Mouse (Mus musculus): ENCODE measurements at regions not wholly inside any gene's neighbourhood (a gene's known extent, or its start where the extent isn't known, plus 50 kb on each side); places are given as distances from the start of the nearest gene placed in this dataset.

GRCm38 (mm10) chr11:19774010-19774409, 150.2 kb upstream of the Spred2 start:
- TF ChIP-seq EP300 (IDR thresholded peaks at IDR 0.05; ENCODE audit: low read depth) = no peak
- TF ChIP-seq CTCF (IDR thresholded peaks at IDR 0.05; ENCODE audit: low read depth) = no peak
- Histone ChIP-seq H3K27ac (no peak overlapping the region), H3K36me3 (replicated peaks; ENCODE audit: control insufficient read depth, insufficient read depth, low read depth) (no peaks in the 10 kb centered on the region), H3K27me3 (ENCODE audit: control insufficient read depth, insufficient read depth, low read length) (no peaks in the 10 kb centered on the region), H3K9me3 (ENCODE audit: control insufficient read depth, low read length) (no peaks in the 10 kb centered on the region), H3K4me1 (replicated peaks; ENCODE audit: control insufficient read depth in 2 of 2, insufficient read depth in 2 of 2, low read length in 1 of 2) (no peaks in the 10 kb centered on the region), H3K4me2 (ENCODE audit: low read depth) (no peak overlapping the region), H3K4me3 (ENCODE audit: insufficient read depth in 1 of 2, low read depth in 2 of 2, low read length in 2 of 2) (no peak overlapping the region), H3K9ac (replicated peaks) (no peak overlapping the region)
- DNase-seq (ENCODE audit: low read depth in 3 of 3, low spot score in 3 of 3) (no peak), ATAC-seq (ENCODE audit: insufficient read depth) (no peak)
- WGBS (ENCODE audit: insufficient replicate concordance) = 49% methylated on average over 9 of the region's 9 CpGs

- TF ChIP-seq CTCF (IDR thresholded peaks at IDR 0.05; ENCODE audit: low read depth) = no peak
- TF ChIP-seq EP300 (IDR thresholded peaks at IDR 0.05; ENCODE audit: low read depth) = no peak
- Histone ChIP-seq H3K36me3 (replicated peaks; ENCODE audit: control insufficient read depth, insufficient read depth, low read depth) (no peaks in the 10 kb centered on the region), H3K9me3 (ENCODE audit: control insufficient read depth, low read length) (no peaks in the 10 kb centered on the region), H3K27me3 (ENCODE audit: control insufficient read depth, insufficient read depth, low read length) (no peaks in the 10 kb centered on the region), H3K4me2 (ENCODE audit: low read depth) (no peak overlapping the region), H3K4me1 (replicated peaks; ENCODE audit: control insufficient read depth in 2 of 2, insufficient read depth in 2 of 2, low read length in 1 of 2) (no peaks in the 10 kb centered on the region), H3K27ac (no peak overlapping the region), H3K9ac (replicated peaks) (no peak overlapping the region), H3K4me3 (ENCODE audit: insufficient read depth in 1 of 2, low read depth in 2 of 2, low read length in 2 of 2) (no peak overlapping the region)
- ATAC-seq (ENCODE audit: insufficient read depth) (no peak), DNase-seq (ENCODE audit: low read depth in 3 of 3, low spot score in 3 of 3) (no peak)
- 58% methylated on average over 4 of the region's 4 CpGs for WGBS (ENCODE audit: insufficient replicate concordance)
These were observed 148.4 kb upstream of the Spred2 start for GRCm38 (mm10) chr11:19775741-19776140.

- TF ChIP-seq CTCF (IDR thresholded peaks at IDR 0.05; ENCODE audit: low read depth) (no peak), EP300 (IDR thresholded peaks at IDR 0.05; ENCODE audit: low read depth) (no peak)
- ATAC-seq (ENCODE audit: insufficient read depth) (no peak), DNase-seq (ENCODE audit: low read depth in 3 of 3, low spot score in 3 of 3) (no peak)
- H3K9ac ChIP-seq (replicated peaks) = no peak overlapping the region
- H3K9me3 ChIP-seq (ENCODE audit: control insufficient read depth, low read length) = no peaks in the 10 kb centered on the region
- no peaks in the 10 kb centered on the region for H3K27me3 ChIP-seq (ENCODE audit: control insufficient read depth, insufficient read depth, low read length)
- 56% methylated on average over 9 of the region's 9 CpGs for whole genome bisulfite sequencing (ENCODE audit: insufficient replicate concordance)
- no peaks in the 10 kb centered on the region for H3K36me3 ChIP-seq (replicated peaks; ENCODE audit: control insufficient read depth, insufficient read depth, low read depth)
- no peak overlapping the region for H3K4me2 ChIP-seq (ENCODE audit: low read depth)
- H3K4me3 ChIP-seq (ENCODE audit: insufficient read depth in 1 of 2, low read depth in 2 of 2, low read length in 2 of 2) = no peak overlapping the region
- no peak overlapping the region for H3K27ac ChIP-seq
- no peaks in the 10 kb centered on the region for H3K4me1 ChIP-seq (replicated peaks; ENCODE audit: control insufficient read depth in 2 of 2, insufficient read depth in 2 of 2, low read length in 1 of 2)
These were observed 147.5 kb upstream of the Spred2 start for GRCm38 (mm10) chr11:19776473-19777200.

GRCm38 (mm10) chr11:19778191-19778590, 146.0 kb upstream of the Spred2 start:
- ATAC-seq (ENCODE audit: insufficient read depth) = no peak

GRCm38 (mm10) chr11:19785110-19785509, 139.1 kb upstream of the Spred2 start:
- no peak overlapping the region for H3K9ac ChIP-seq (replicated peaks)
- no peak for ATAC-seq (ENCODE audit: insufficient read depth)
- no peak for DNase-seq (ENCODE audit: low read depth in 3 of 3, low spot score in 3 of 3)
- no peaks in the 10 kb centered on the region for H3K36me3 ChIP-seq (replicated peaks; ENCODE audit: control insufficient read depth, insufficient read depth, low read depth)
- 68% methylated on average over 14 of the region's 14 CpGs for WGBS (ENCODE audit: insufficient replicate concordance)
- no peak overlapping the region for H3K27ac ChIP-seq
- H3K4me3 ChIP-seq (ENCODE audit: insufficient read depth in 1 of 2, low read depth in 2 of 2, low read length in 2 of 2) = no peak overlapping the region
- no peaks in the 10 kb centered on the region for H3K27me3 ChIP-seq (ENCODE audit: control insufficient read depth, insufficient read depth, low read length)
- no peaks in the 10 kb centered on the region for H3K4me1 ChIP-seq (replicated peaks; ENCODE audit: control insufficient read depth in 2 of 2, insufficient read depth in 2 of 2, low read length in 1 of 2)
- no peaks in the 10 kb centered on the region for H3K9me3 ChIP-seq (ENCODE audit: control insufficient read depth, low read length)
- TF ChIP-seq CTCF (IDR thresholded peaks at IDR 0.05; ENCODE audit: low read depth) (no peak), EP300 (IDR thresholded peaks at IDR 0.05; ENCODE audit: low read depth) (no peak)
- H3K4me2 ChIP-seq (ENCODE audit: low read depth) = no peak overlapping the region

More at GRCm38 (mm10) chr11:19778191-19778590, 146.0 kb upstream of the Spred2 start:
- Histone ChIP-seq H3K4me1 (replicated peaks; ENCODE audit: control insufficient read depth in 2 of 2, insufficient read depth in 2 of 2, low read length in 1 of 2) (no peaks in the 10 kb centered on the region), H3K4me3 (ENCODE audit: insufficient read depth in 1 of 2, low read depth in 2 of 2, low read length in 2 of 2) (no peak overlapping the region), H3K36me3 (replicated peaks; ENCODE audit: control insufficient read depth, insufficient read depth, low read depth) (no peaks in the 10 kb centered on the region), H3K9ac (replicated peaks) (no peak overlapping the region), H3K9me3 (ENCODE audit: control insufficient read depth, low read length) (no peaks in the 10 kb centered on the region), H3K27ac (no peak overlapping the region), H3K27me3 (ENCODE audit: control insufficient read depth, insufficient read depth, low read length) (no peaks in the 10 kb centered on the region), H3K4me2 (ENCODE audit: low read depth) (no peak overlapping the region)
- DNase-seq (ENCODE audit: low read depth in 3 of 3, low spot score in 3 of 3) = no peak
- WGBS (ENCODE audit: insufficient replicate concordance) = 40% methylated on average over 2 of the region's 2 CpGs
- TF ChIP-seq EP300 (IDR thresholded peaks at IDR 0.05; ENCODE audit: low read depth) (no peak), CTCF (IDR thresholded peaks at IDR 0.05; ENCODE audit: low read depth) (no peak)

Data from liver, embryonic 14.5 days (tissue).